8 mouse cellular contexts compared by ENCODE assay signal in the genomic region with DNA sequence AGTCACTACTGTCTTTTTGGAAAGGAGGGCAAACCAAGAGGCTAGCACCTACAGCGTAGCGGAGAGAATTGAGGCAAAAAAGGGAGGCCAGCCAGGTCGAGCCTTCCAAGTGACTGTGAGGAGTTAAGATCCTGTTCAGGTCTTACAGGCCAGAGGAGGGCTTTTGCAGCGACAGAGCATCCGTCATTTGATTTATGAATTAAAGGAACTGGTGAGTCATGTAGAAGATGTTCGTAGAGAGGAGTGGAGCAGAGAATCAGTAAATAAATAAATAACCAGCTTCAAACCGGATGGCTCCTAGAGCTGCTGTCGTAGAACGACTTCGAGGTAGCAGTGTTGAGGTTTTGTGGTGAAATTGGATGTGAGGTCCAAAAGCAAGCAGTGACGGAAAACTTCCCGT. TPM values are rescaled to one million over a fixed set of nuclear protein-coding genes. Genes with fewer than 3 reads are reported as not detected.
DNase-seq lines count a peak whose midpoint lies in the region; ATAC-seq and TF ChIP-seq lines count a peak whose summit lies in the region.

No protein-coding gene starts in this region.

- H3K79me2 ChIP-seq in macrophage (ENCODE audit: inconsistent target) = peaks cover 36% of the 10 kb centered on the region

- H3K4me1 ChIP-seq in ES-E14 (ENCODE audit: control insufficient read depth in 2 of 2, insufficient read depth in 2 of 2, low read length in 2 of 2, poor library complexity in 1 of 2) = peaks cover 2 to 3% of the 10 kb centered on the region in 2 experiments
- peaks cover 17% of the 10 kb centered on the region for H3K4me1 ChIP-seq in embryonic facial prominence, embryonic 15.5 days
- H3K4me1 ChIP-seq in intestine, embryonic 14.5 days (replicated peaks; ENCODE audit: control insufficient read depth, insufficient read depth, low read length) = peaks cover 11% of the 10 kb centered on the region

- 41% methylated on average over 12 of the region's 12 CpGs for WGBS in embryonic facial prominence, embryonic 15.5 days
- 36% methylated on average over 12 of the region's 12 CpGs for WGBS in intestine, embryonic 14.5 days
- WGBS in macrophage (ENCODE audit: missing documents) = 2% methylated on average over 12 of the region's 12 CpGs

- H3K4me2 ChIP-seq in embryonic facial prominence, embryonic 15.5 days (replicated peaks) = peak overlapping the region; percentile 87
- peak overlapping the region; percentile 100 for H3K4me2 ChIP-seq in intestine, embryonic 14.5 days (ENCODE audit: low read length)

- H3K9me3 ChIP-seq in ES-E14 (ENCODE audit: control insufficient read depth, insufficient read depth, low read depth, low read length) = no peaks in the 10 kb centered on the region
- H3K9me3 ChIP-seq in embryonic facial prominence, embryonic 15.5 days (replicated peaks) = no peaks in the 10 kb centered on the region
- H3K9me3 ChIP-seq in intestine, embryonic 14.5 days (ENCODE audit: control insufficient read depth, low read length) = no peaks in the 10 kb centered on the region

- peaks cover 4% of the 10 kb centered on the region; the same call in 1 of the 2 replicates for H3K36me3 ChIP-seq in ES-E14 (ENCODE audit: control insufficient read depth, insufficient read depth, low read length, poor library complexity, severe bottlenecking)
- peaks cover 27% of the 10 kb centered on the region for H3K36me3 ChIP-seq in embryonic facial prominence, embryonic 15.5 days
- peaks cover 32% of the 10 kb centered on the region for H3K36me3 ChIP-seq in intestine, embryonic 14.5 days (ENCODE audit: control insufficient read depth, insufficient read depth, low read length)
- peaks cover 23% of the 10 kb centered on the region for H3K36me3 ChIP-seq in macrophage (ENCODE audit: inconsistent target)

- no peaks in the 10 kb centered on the region for H3K27me3 ChIP-seq in embryonic facial prominence, embryonic 15.5 days
- no peaks in the 10 kb centered on the region for H3K27me3 ChIP-seq in intestine, embryonic 14.5 days (replicated peaks; ENCODE audit: control insufficient read depth, insufficient read depth, low read length)

- ATAC-seq in embryonic facial prominence, embryonic 15.5 days (ENCODE audit: insufficient number of reproducible peaks, low FRiP score, low TSS enrichment, low read depth) = no peak
- ATAC-seq in intestine, embryonic 14.5 days (replicated peaks; ENCODE audit: low FRiP score, low TSS enrichment, low read depth) = no peak

- in situ Hi-C loops in ES-E14 (cut with MboI; ENCODE audit: low sequenced_read_pairs in 2 of 2, unreplicated experiment in 2 of 2) = no loop called here

- H3K4me3 ChIP-seq in ES-E14 (ENCODE audit: insufficient read depth in 1 of 2, low read depth in 1 of 2, low read length in 2 of 2, poor library complexity in 1 of 2, severe bottlenecking in 1 of 2) = peak overlapping the region; percentile 86 to 90
- H3K4me3 ChIP-seq in embryonic facial prominence, embryonic 15.5 days (replicated peaks) = peak overlapping the region; percentile 84
- H3K4me3 ChIP-seq in intestine, embryonic 14.5 days (ENCODE audit: low read depth, low read length) = peak overlapping the region; percentile 81
- H3K4me3 ChIP-seq in macrophage (ENCODE audit: inconsistent target) = peak overlapping the region; percentile 98

- H3K27ac ChIP-seq in ES-E14 (ENCODE audit: insufficient read depth, low read depth, low read length, poor library complexity, severe bottlenecking) (no peak overlapping the region), macrophage (peak overlapping the region; percentile 57)
- no peak overlapping the region for H3K27ac ChIP-seq in embryonic facial prominence, embryonic 15.5 days (replicated peaks)
- H3K27ac ChIP-seq in intestine, embryonic 14.5 days (ENCODE audit: low read depth) = no peak overlapping the region

- peak overlapping the region; percentile 93 for H3K9ac ChIP-seq in ES-E14 (ENCODE audit: insufficient read depth, low read depth, low read length, poor library complexity, severe bottlenecking)
- peak overlapping the region; percentile 80 for H3K9ac ChIP-seq in embryonic facial prominence, embryonic 15.5 days
- peak overlapping the region; percentile 80 for H3K9ac ChIP-seq in intestine, embryonic 14.5 days (ENCODE audit: low read length)

- DNase-seq in adrenal gland, adult (ENCODE audit: inconsistent age in 2 of 2, low spot score in 1 of 2) = peak; percentile 38 to 81
- no peak for DNase-seq in adrenal gland, postnatal 4 days (ENCODE audit: low spot score in 2 of 2)
- no peak for DNase-seq in ES-E14 (ENCODE audit: low read depth, low spot score)
- DNase-seq in intestine, embryonic 14.5 days (ENCODE audit: low spot score) = no peak
- DNase-seq in urinary bladder, postnatal 36 days (ENCODE audit: low spot score in 2 of 2) = no peak
- no peak for DNase-seq in embryo, embryonic 9.5 days (ENCODE audit: extremely low spot score)

TF ChIP-seq in ES-E14, 5 proteins besides CTCF, POLR2A, EP300 and RAD21:
- TF ChIP-seq HCFC1 (IDR thresholded peaks at IDR 0.05; ENCODE audit: borderline replicate concordance, insufficient read depth, low read length) = no peak
- no peak for TF ChIP-seq ZNF384 (IDR thresholded peaks at IDR 0.05; ENCODE audit: low read depth, low read length)
- no peak for TF ChIP-seq ZC3H11A (IDR thresholded peaks at IDR 0.05; ENCODE audit: borderline replicate concordance, low read depth, low read length)
- TF ChIP-seq MAFK (IDR thresholded peaks at IDR 0.05; ENCODE audit: insufficient read depth, low read depth, low read length) = no peak
- no peak for TF ChIP-seq CHD2 (IDR thresholded peaks at IDR 0.05; ENCODE audit: low read depth, low read length)

RNA-seq across cellular contexts. Expression of a gene that starts 0.9 kb away (rescaled TPM):
- 10 to 100 TPM; 12.4 to 13.0 TPM for total RNA-seq in adrenal gland, postnatal 4 days (2021)
- 0.48 and 0.54 TPM in 2 replicates for total RNA-seq in ES-E14 (2012; rRNA removed)
- polyA plus RNA-seq in embryonic facial prominence, embryonic 15.5 days (2015; fragmentation: Nextera tagmentation; extraction: Ambion mirVana) = 1.5 and 1.6 TPM in 2 replicates
- 1.1 and 1.3 TPM in 2 replicates for polyA plus RNA-seq in intestine, embryonic 14.5 days (2014; fragmentation: Nextera tagmentation; extraction: Ambion mirVana)
- total RNA-seq in macrophage (2018; cell fraction: chromatin; rRNA removed) = 1 to 10 TPM in 7 of 26 experiments, under 1 TPM in 14, not detected in 5; 0.23 to 2.2 (median 0.87) TPM
- under 1 TPM; 0.08 to 0.67 (median 0.29) TPM for total RNA-seq in macrophage (2018; cell fraction: cytosol; rRNA removed)
- 1 to 10 TPM in 5 of 26 experiments, under 1 TPM in 15, not detected in 6; 0.19 to 1.5 (median 0.58) TPM for total RNA-seq in macrophage (2018; cell fraction: nucleus; rRNA removed)
- polyA plus RNA-seq in macrophage (2018) = 0.20 to 0.50 TPM (median 0.40 TPM) in 3 replicates

RNA-seq across cellular contexts. Expression of a gene that starts 1.0 kb away (rescaled TPM):
- total RNA-seq in adrenal gland, postnatal 4 days (2021) = 10 to 100 TPM; 47.8 to 52.6 TPM
- 40.4 and 44.7 TPM in 2 replicates for total RNA-seq in ES-E14 (2012; rRNA removed)
- polyA plus RNA-seq in embryonic facial prominence, embryonic 15.5 days (2015; fragmentation: Nextera tagmentation; extraction: Ambion mirVana) = 46.4 and 52.2 TPM in 2 replicates
- 47.7 and 53.7 TPM in 2 replicates for polyA plus RNA-seq in intestine, embryonic 14.5 days (2014; fragmentation: Nextera tagmentation; extraction: Ambion mirVana)
- total RNA-seq in macrophage (2018; cell fraction: chromatin; rRNA removed) = 100 to 1,000 TPM in 19 of 26 experiments, 10 to 100 TPM in 7; 51.5 to 181 (median 118) TPM
- 10 to 100 TPM in 25 of 26 experiments, 1 to 10 TPM in 1; 9.5 to 21.7 (median 15.4) TPM for total RNA-seq in macrophage (2018; cell fraction: cytosol; rRNA removed)
- total RNA-seq in macrophage (2018; cell fraction: nucleus; rRNA removed) = 10 to 100 TPM; 31.5 to 97.1 (median 54.6) TPM
- 13.6 to 19.2 TPM (median 18.8 TPM) in 3 replicates for polyA plus RNA-seq in macrophage (2018)

RNA-seq across cellular contexts. Expression of a gene that starts 43.8 kb away (rescaled TPM):
- total RNA-seq in adrenal gland, postnatal 4 days (2021) = 100 to 1,000 TPM; 160 to 167 TPM
- total RNA-seq in ES-E14 (2012; rRNA removed) = 71.3 and 82.0 TPM in 2 replicates
- 130 and 131 TPM in 2 replicates for polyA plus RNA-seq in embryonic facial prominence, embryonic 15.5 days (2015; fragmentation: Nextera tagmentation; extraction: Ambion mirVana)
- polyA plus RNA-seq in intestine, embryonic 14.5 days (2014; fragmentation: Nextera tagmentation; extraction: Ambion mirVana) = 121 and 124 TPM in 2 replicates
- 10 to 100 TPM in 17 of 26 experiments, 1 to 10 TPM in 9; 7.4 to 26.7 (median 12.6) TPM for total RNA-seq in macrophage (2018; cell fraction: chromatin; rRNA removed)
- 10 to 100 TPM; 52.5 to 79.8 (median 70.5) TPM for total RNA-seq in macrophage (2018; cell fraction: cytosol; rRNA removed)
- 10 to 100 TPM; 22.4 to 71.6 (median 44.4) TPM for total RNA-seq in macrophage (2018; cell fraction: nucleus; rRNA removed)
- polyA plus RNA-seq in macrophage (2018) = 68.9 to 114 TPM (median 98.9 TPM) in 3 replicates

Comparison
In these comparisons a context has a peak if more than half of its experiments do, and no peak if none do; other contexts are left out.
1. DNase-seq: peak in adrenal gland, adult (2 of 2); none in adrenal gland, postnatal 4 days (0 of 2), ES-E14 (single experiment), intestine, embryonic 14.5 days (single experiment), urinary bladder, postnatal 36 days (0 of 2) and embryo, embryonic 9.5 days (single experiment).
2. Peak in every context shown above with its lines, with median percentiles within 50 percentile points of each other: H3K4me3 ChIP-seq and H3K9ac ChIP-seq.